Mouse (Mus musculus) hindbrain, embryonic 10.5 days (tissue): ENCODE results near the gene Gfra4. TPM values are rescaled to one million over a fixed set of nuclear protein-coding genes. Genes with fewer than 3 reads are reported as not detected.
"Not testable (repeated sequence)": the region's sequence is repeated elsewhere in the genome, so short reads cannot be mapped to it uniquely, and the experiment has no call there.

ENCODE experiments used
- DNase-seq: peaks from one replicate; pipeline ENCODE4 v3.0.0-alpha.2; 2017; ENCODE audit warnings: low spot score
- H3K27ac ChIP-seq: fragments of 300-500 bp; sonication (generic); 2 replicates; pipeline ENCODE4 v1.5.1; 2016; ENCODE audit warnings: mild to moderate bottlenecking, moderate library complexity
- H3K27me3 ChIP-seq: fragments of 300-500 bp; sonication (generic); 2 replicates; pipeline ENCODE4 v1.6.1; 2016; ENCODE audit warnings: mild to moderate bottlenecking; ENCODE audit not compliant: poor library complexity, insufficient read depth, severe bottlenecking
- H3K36me3 ChIP-seq: fragments of 300-500 bp; sonication (generic); 2 replicates; pipeline ENCODE4 v1.6.1; 2016; ENCODE audit warnings: mild to moderate bottlenecking, moderate library complexity
- H3K4me1 ChIP-seq: fragments of 300-500 bp; sonication (generic); replicated peaks from 2 replicates; pipeline ENCODE4 v1.6.1; 2016; ENCODE audit warnings: mild to moderate bottlenecking
- H3K4me3 ChIP-seq: fragments of 300-500 bp; sonication (generic); 2 replicates; pipeline ENCODE4 v1.5.1; 2016; ENCODE audit warnings: mild to moderate bottlenecking, moderate library complexity
- H3K9me3 ChIP-seq: fragments of 300-500 bp; sonication (generic); 2 replicates; pipeline ENCODE4 v1.6.1; 2016; ENCODE audit warnings: mild to moderate bottlenecking, moderate library complexity
- WGBS: fragments of 180-500 bp; shearing (Covaris S2); methylation state at CpG from one replicate; pipeline ENCODE4 v1.1.7; 2016; 5-methylcytosine and 5-hydroxymethylcytosine counted together
- polyA plus RNA-seq: library from polyadenylated mRNA; unstranded; fragments of >200 nt; fragmentation: Nextera tagmentation; extraction: Ambion mirVana; gene quantifications from 2 replicates; pipeline ENCODE4 v1.2.1, GENCODE M21; 2016

The Gfra4 gene
- polyA plus RNA-seq, 1 experiment from 2014 or later: 6.1 TPM

DNA sequence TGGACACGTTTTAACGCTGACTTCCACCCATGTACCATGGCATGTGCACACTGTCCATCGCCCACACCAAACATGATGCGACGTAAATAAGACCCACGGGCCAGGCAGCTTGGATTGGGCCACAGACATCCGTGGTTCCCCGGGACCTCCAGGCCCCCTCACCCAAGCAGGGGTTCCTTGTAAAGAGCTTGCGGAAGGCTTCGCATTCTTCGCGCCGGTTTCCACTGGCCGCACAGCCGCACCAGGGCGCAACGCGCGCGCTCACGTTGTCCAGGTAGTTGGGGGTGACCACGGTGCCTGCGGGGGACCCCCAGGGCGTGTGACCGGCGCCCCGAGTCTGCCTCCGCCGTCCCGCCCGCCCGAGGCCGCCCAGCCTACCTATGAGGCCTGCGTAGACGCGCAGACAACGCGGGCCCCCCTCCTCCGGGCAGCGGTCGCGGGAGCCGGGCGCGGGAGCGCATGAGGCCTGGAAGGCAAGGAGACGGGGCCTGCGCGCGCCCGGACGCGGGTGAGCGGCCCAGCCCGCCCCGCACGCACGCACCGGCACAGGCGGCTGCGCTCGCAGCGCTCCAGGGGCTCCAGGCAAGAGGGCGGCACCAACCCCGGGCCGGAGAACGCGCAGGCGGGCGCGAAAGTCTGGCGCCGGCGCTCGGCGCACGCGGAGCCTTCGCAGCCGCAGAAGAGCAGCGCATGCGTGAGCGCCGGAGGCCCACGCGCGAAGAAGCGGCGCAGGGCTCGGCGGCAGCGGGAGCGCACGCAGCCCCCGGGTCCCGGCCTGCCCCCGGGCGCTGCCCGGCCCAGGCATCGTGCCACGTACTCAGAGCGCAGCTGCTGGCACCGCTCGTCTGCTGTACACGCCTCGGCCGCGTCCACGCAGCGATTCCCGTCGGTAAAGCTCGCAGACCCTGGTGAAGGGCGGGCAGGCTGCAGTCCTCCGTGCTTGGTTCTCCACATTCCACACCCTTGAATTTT lies 1.7 kb downstream of the Gfra4 start:
- 3% methylated on average over 115 of the region's 115 CpGs for WGBS
- Histone ChIP-seq H3K27me3 (peaks cover 68% of the 10 kb centered on the region), H3K4me3 (peak overlapping the region; percentile 67), H3K4me1 (peaks cover 28% of the 10 kb centered on the region), H3K36me3 (no peaks in the 10 kb centered on the region), H3K27ac (peak overlapping the region; percentile 79), H3K9me3 (no peaks in the 10 kb centered on the region)
- DNase-seq: peak; percentile 48

DNA sequence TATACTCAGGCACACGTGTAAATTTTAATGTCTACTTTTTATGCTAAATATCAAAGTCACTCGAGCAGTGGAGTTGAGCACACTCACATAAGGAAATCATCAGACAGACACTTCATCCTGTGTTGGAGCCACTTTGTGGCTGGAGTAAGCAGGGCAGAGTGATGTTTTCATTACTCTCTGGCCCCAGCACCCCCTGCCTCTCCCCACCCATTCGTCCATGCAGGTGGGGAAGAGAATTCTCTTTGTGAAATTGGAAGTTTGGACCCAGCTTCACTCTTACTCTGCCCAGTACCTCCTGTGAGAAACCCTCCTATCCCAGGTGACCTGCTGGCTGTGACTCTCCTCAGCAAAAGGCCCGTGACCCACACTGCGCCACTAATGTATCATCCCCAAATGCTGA lies 4.2 kb downstream of the Gfra4 start:
- H3K27ac ChIP-seq: no peak overlapping the region
- peaks cover 65% of the 10 kb centered on the region for H3K27me3 ChIP-seq
- WGBS: 83% methylated on average over 5 of the region's 5 CpGs

DNA sequence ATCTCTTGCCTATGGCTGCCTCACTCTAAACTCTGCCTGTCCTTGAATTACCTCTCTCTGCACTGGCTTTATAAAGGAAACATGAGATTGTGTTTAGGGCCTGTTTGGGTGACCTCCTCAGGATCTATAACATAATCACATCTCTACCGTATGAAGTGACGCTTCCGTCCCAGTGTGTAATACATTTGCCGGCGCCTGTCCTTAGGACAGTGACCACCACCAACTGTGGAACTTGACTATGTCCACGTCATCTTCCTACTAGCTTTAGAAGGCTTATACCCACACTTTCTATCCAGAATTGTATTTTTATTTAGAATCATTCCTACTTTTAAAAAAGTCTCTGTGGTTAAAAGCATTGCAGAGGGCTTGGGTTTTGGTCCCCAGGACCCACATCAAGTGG lies 4.7 kb downstream of the Gfra4 start:
- no peak overlapping the region for H3K27ac ChIP-seq
- 92% methylated on average over 6 of the region's 6 CpGs for WGBS
- peaks cover 60% of the 10 kb centered on the region for H3K27me3 ChIP-seq
- H3K9me3 ChIP-seq: 0 out of 2 replicates have a peak, but pooled peaks cover 6% of the 10 kb centered on the region
- H3K36me3 ChIP-seq: no peaks in the 10 kb centered on the region
- no peak for DNase-seq
- peaks cover 21% of the 10 kb centered on the region for H3K4me1 ChIP-seq
- H3K4me3 ChIP-seq: no peak overlapping the region

More for the DNA sequence above, 4.2 kb downstream of the Gfra4 start:
- no peak for DNase-seq
- H3K4me3 ChIP-seq: no peak overlapping the region
- H3K4me1 ChIP-seq: peaks cover 21% of the 10 kb centered on the region
- no peaks in the 10 kb centered on the region for H3K36me3 ChIP-seq
- 0 out of 2 replicates have a peak, but pooled peaks cover 3% of the 10 kb centered on the region for H3K9me3 ChIP-seq

DNA sequence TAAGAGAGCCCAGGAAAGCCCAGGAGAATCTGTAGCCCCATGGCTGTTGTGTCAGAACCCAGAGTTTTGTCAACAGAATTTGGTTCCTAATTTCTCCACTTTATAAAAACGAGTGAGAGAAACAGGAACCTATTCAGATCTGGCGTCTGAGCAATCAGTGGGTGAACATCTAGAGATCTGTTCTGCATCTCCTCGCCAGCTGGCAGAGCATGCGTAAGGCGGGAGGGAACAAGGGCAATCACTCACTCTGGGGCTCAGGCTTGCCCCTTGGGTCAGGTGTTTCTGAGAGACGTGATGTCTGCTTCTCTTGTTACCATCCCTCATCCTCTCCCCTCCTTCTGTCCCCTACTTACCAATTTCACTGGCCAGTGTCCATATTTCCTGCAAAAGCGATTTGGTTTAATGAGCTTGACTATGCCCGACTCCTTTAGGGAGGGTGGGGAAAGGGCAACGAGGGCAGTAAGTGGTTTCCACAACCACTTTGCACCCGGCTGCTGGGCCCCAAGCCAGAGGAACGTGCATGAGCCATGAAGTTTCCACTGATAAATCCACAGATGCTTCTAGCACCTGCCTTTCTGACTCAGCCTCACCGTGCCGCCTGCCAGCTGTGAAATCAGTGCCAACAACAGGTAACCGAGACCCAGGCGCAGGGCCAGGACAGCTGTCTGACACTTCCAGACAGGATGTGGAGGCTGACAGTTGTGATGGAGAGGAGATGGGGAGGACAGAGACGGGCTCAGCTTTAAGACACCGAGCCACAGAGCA lies 5.5 kb downstream of the Gfra4 start:
- WGBS: 72% methylated on average over 17 of the region's 17 CpGs
- Histone ChIP-seq H3K27ac (no peak overlapping the region), H3K4me1 (peaks cover 21% of the 10 kb centered on the region), H3K9me3 (0 out of 2 replicates have a peak, but pooled peaks cover 6% of the 10 kb centered on the region), H3K27me3 (peaks cover 52% of the 10 kb centered on the region), H3K4me3 (no peak overlapping the region), H3K36me3 (no peaks in the 10 kb centered on the region)
- DNase-seq: no peak

DNA sequence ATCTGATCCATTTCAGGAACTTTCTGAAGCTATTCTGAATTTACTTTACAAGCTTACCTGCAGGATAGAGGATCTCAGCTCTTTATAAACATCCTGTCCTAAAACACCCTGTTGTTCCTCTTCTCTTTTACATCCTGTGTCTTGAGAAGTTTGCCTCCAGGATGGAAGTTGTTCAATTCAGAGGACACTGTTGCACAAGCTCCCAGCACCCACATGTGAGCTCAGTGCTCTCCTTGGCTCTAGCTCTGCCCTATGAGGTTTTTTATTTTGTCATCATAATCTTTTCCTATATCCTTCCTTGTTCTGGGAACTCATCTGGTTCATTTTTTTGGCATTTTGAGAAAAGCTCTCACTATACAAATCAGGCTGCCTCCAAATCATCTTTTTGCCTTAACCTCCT lies 6.1 kb downstream of the Gfra4 start:
- H3K27me3 ChIP-seq: peaks cover 46% of the 10 kb centered on the region
- H3K27ac ChIP-seq: no peak overlapping the region
- H3K4me1 ChIP-seq: peaks cover 20% of the 10 kb centered on the region
- H3K36me3 ChIP-seq: no peaks in the 10 kb centered on the region
- no peak overlapping the region for H3K4me3 ChIP-seq
- 0 out of 2 replicates have a peak, but pooled peaks cover 6% of the 10 kb centered on the region for H3K9me3 ChIP-seq
- no peak for DNase-seq

DNA sequence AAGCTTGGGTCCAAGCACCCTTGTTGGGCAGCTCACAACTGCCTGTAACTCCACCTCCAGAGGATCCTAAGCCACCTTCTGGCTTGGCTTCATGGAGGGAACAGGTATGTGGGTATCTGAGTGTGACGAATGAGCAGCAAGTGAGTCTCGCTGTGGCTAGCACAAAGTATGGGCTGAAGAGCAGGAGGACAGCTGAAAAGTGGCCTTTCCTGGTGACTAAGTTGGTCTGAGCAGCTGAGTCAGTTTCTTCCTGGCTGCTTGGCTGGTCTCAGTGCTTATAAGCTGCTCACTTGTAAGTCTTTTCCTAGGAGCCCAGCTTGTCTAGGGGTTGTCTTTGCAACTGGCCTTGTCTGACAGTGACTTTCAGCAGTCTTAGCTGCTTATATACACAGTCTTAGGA lies 6.5 kb downstream of the Gfra4 start:
- Histone ChIP-seq H3K4me3 (no peak overlapping the region), H3K9me3 (0 out of 2 replicates have a peak, but pooled peaks cover 6% of the 10 kb centered on the region), H3K36me3 (no peaks in the 10 kb centered on the region), H3K27ac (no peak overlapping the region), H3K4me1 (peaks cover 16% of the 10 kb centered on the region), H3K27me3 (peaks cover 42% of the 10 kb centered on the region)
- WGBS: 88% methylated on average over 2 of the region's 2 CpGs
- DNase-seq: no peak

DNA sequence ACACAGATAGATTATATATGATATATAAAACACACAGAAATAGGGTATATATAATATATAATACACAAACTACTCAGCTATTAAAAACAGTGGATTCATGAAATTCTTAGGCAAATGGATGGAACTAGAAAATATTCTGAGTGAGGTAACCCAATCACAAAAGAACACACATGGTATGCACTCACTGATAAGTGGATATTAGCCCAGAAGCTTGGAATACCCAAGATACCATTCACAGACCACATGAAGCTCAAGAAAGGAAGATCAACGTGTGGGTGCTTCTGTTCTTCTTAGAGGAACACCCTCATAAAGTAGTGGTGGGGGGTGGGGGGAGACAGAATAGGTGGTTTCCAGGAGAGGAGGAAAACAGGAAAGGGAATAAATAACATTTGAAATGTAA lies 11.5 kb downstream of the Gfra4 start:
- WGBS: 73% methylated on average over 1 of the region's 1 CpGs
- H3K9me3 ChIP-seq, H3K4me1 ChIP-seq, H3K4me3 ChIP-seq, DNase-seq, H3K27me3 ChIP-seq, H3K27ac ChIP-seq, H3K36me3 ChIP-seq: not testable (repeated sequence)

DNA sequence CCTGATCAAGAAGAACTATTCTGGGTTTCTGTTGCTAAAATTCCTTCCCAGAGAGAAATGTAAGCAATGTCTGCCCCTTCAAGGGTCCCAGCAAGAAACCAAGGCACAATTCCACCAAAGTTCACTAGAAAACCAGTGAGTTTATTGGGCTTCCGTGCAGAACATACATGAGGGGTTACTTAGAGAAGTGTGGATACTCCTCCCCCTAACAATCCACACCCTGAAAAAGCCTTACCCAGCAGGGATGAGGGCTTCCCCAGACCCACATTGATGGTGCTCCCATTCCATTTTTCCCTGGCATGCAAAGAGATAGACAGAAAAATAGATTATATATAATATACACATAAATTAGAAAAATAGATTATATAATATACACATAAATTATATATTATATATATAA lies 11.9 kb downstream of the Gfra4 start:
- no peak for DNase-seq
- Histone ChIP-seq H3K4me3 (no peak overlapping the region), H3K36me3 (peaks cover 14% of the 10 kb centered on the region), H3K27me3 (no peaks in the 10 kb centered on the region), H3K27ac (no peak overlapping the region), H3K4me1 (peaks cover 4% of the 10 kb centered on the region; the same call in 1 of the 2 replicates), H3K9me3 (0 out of 2 replicates have a peak, but pooled peaks cover 6% of the 10 kb centered on the region)
- WGBS: 85% methylated on average over 1 of the region's 1 CpGs

DNA sequence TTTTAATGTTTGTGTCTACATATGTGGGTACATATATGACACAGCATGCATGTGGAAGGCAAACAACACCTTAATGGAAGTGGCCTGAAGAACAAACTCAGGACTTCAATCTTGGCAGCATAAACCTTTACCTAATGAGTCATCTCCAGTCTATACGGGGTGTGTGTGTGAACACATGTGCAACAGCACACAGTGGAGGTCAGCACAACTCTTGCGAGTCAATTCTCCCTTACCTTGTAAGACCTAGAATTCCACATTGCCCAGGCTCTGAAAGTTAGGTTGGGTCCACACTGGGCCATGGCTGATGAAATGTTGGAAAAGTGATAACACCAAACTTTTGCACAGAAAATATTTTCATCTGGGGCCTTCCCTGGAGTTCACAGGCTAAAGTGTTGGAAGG lies 12.3 kb downstream of the Gfra4 start:
- Histone ChIP-seq H3K27ac (no peak overlapping the region), H3K27me3 (no peaks in the 10 kb centered on the region), H3K4me1 (peaks cover 4% of the 10 kb centered on the region; the same call in 1 of the 2 replicates), H3K9me3 (0 out of 2 replicates have a peak, but pooled peaks cover 6% of the 10 kb centered on the region), H3K36me3 (peaks cover 18% of the 10 kb centered on the region), H3K4me3 (no peak overlapping the region)
- DNase-seq: no peak
- 95% methylated on average over 2 of the region's 2 CpGs for WGBS

DNA sequence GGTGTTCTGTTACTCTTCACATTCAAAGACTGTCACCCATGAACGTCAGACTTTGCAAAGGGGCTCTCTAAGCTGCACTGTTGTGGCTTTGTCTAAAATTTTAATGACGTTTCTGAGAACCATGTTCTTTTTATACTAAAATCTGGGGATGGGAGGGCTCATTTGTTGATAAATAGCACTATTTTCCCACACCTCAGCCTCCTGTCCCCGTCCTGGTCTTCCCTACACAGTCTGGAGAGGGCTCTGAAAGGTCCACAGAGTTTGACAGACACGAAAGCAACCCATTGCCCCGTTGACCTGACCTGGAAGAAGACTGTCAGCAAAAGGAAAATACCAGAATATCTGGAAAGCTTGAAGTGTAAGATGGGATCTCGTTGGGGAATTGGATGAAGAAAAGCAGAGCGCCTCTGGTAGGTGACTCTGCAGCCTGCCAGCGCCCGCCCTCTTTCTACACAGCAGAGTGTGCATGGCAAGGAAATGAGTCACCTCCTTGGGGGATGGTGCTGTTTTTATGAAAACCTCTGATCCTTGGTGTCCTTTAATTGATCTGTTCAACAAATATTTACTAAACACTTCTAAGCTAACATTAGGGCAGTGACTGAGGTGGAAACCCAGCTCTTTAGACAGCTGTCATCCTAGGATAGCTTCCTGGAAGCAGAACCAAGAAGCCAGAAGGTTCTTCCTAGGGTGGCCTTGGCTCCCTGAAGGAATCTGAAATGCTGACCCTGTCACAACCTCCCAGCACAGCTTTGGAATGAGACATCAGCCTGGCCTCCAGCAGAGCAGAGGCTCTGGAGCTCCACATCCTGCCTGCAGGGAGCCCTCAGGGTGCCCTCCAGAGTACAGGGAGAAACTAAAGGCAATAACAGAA lies 13.6 kb downstream of the Gfra4 start:
- Histone ChIP-seq H3K9me3 (0 out of 2 replicates have a peak, but pooled peaks cover 6% of the 10 kb centered on the region), H3K4me1 (peaks cover 4% of the 10 kb centered on the region; the same call in 1 of the 2 replicates), H3K36me3 (peaks cover 23% of the 10 kb centered on the region), H3K4me3 (no peak overlapping the region), H3K27me3 (no peaks in the 10 kb centered on the region), H3K27ac (no peak overlapping the region)
- no peak for DNase-seq
- 77% methylated on average over 9 of the region's 9 CpGs for WGBS

DNA sequence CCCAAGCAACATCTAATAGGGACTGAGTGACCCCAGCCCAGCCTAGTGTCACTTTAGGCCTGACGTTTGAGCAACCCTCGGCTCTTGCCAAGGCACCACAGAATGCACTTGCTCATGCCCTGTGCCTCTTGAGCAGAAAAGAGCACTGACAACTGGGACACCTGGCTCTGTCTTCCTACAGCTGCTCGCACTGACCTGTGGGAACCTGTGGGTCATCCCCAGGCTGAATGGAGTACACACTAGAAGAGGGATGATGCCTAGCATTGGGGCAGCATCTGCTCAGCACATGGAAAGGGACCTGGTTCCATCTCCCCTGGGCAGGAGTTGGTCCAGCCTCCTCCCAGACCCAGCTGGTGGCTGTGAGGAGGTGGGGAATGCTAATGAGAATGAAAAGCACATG lies 15.9 kb downstream of the Gfra4 start:
- H3K4me1 ChIP-seq: peaks cover 4% of the 10 kb centered on the region; the same call in 1 of the 2 replicates
- 88% methylated on average over 3 of the region's 3 CpGs for WGBS
- H3K9me3 ChIP-seq: no peaks in the 10 kb centered on the region
- H3K4me3 ChIP-seq: no peak overlapping the region
- H3K36me3 ChIP-seq: peaks cover 43% of the 10 kb centered on the region
- H3K27ac ChIP-seq: no peak overlapping the region
- DNase-seq: no peak
- H3K27me3 ChIP-seq: no peaks in the 10 kb centered on the region

DNA sequence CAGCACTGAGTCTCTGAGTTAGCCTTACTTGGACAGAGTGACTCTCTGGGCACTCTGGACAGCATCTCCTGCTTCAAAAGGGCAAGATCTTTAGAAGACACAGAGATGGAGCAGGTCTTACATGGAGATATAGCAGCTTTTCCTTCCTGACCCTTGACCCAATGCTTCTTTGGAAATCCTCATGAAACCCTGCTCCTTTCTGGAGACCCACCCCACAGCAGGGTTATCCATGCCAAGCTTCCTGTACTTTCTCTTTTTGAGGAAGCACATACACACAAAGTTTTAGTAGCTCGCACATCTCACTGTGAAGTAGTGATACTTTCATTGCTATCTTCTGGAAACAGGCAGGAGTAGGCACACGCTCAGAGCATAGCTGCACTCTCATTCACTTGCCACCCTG lies 17.7 kb downstream of the Gfra4 start:
- H3K4me1 ChIP-seq: peaks cover 4% of the 10 kb centered on the region; the same call in 1 of the 2 replicates
- no peak for DNase-seq
- no peak overlapping the region for H3K4me3 ChIP-seq
- no peaks in the 10 kb centered on the region for H3K9me3 ChIP-seq
- H3K27ac ChIP-seq: no peak overlapping the region
- H3K27me3 ChIP-seq: no peaks in the 10 kb centered on the region
- WGBS: 93% methylated on average over 2 of the region's 2 CpGs
- H3K36me3 ChIP-seq: peaks cover 53% of the 10 kb centered on the region
